Mouse (Mus musculus) thymus, postnatal 10 days (tissue): ENCODE data around the gene Supt3.

Source experiments
- DNase-seq, 2 experiments: peaks; one replicate each; pipeline ENCODE4 v3.0.0; 2021; ENCODE audit warnings: low spot score in 2 of 2

The Supt3 gene

DNA sequence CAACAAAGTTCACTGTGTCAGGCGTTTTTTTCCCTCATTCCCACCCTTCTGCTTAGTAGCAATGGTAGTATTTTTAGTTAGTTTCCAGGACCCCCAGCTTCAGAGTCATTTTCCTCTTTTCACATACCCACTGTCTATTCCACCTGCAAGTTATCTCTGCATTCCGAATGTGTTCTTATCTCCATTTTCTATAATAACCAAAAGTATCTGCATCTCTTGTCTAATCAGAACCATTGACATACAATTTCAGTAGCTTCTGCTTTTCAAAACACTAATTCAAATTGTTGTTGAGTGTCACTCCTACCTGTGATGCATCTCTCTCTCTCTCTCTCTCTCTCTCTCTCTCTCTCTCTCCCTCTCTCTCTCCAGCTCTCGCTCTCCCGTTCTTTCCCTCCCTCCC is 3.4 kb downstream of the Supt3 start:
- no peak for DNase-seq

DNA sequence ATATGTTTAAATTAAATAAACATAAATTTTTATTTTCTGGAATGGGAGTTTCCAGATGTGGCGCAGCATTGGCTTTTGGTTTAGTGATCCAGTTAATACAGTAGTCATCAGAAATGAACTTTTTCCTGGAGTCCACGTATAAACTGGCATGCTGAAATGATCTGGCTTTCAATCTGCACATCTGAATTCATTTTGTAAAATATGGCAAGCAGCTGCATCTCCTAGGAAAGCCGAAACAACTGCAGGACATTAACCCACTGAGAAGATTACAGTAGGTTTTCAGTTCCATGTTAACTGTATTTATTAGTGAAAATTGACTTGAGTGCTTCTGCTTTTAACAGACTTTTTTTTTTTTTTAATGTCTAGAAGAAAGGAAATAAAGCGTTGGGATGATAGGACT is 5.4 kb downstream of the Supt3 start:
- DNase-seq: no peak

DNA sequence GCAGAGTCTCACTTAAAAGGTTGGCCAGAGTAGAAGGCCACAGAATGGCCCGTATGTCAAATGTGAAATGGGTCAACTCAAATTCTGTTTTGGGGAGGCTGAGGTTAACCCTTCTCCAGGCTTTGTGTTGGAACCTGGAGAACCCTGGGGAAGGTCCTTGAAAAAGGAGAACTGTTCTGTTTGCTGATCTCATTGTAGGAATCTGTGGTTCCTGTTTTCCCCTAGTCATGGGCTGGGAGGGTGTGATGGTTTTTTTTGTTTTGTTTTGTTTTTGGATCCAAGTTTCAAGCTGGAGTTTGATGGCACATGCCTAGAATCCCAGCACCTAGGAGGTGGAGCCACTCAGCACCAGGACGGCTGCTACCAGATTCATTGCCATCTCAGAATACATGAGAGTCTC is 6.2 kb downstream of the Supt3 start:
- DNase-seq: no peak

DNA sequence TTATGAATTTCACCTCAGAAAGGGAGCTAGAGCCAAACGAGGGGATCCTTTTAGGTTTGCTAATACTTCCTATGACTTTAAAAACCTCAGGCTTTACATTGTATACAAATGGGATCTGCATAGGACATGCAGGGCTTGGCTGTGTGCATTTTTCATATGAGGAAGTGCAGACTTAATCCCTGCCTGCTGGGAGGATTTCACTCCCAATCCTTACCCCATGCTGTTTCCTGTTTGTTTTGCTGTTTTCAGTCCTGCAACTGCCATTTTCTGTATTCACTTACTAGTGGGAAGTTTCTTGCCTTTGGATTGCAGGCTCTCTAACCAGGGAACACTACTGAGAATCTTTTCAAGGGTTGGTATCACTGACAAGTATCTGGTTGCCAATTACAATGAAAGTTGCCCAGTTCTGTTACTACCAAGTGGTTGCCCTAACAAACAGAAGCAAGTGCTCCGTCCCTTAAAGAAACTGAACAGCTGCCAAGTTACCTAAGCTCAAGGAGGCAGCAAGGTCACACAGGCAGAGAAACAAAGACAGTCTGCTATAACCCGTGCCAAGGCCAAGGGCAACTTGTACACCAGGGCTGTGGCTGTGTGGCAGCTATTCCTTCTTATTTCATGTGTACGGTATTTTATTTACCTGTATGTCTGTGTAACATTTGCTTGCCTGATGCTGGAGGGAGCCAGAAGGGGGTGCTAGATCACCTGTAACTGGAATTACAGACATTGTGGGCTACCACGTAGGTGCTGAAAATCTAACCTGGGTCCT is 12.2 kb downstream of the Supt3 start:
- DNase-seq: no peak

DNA sequence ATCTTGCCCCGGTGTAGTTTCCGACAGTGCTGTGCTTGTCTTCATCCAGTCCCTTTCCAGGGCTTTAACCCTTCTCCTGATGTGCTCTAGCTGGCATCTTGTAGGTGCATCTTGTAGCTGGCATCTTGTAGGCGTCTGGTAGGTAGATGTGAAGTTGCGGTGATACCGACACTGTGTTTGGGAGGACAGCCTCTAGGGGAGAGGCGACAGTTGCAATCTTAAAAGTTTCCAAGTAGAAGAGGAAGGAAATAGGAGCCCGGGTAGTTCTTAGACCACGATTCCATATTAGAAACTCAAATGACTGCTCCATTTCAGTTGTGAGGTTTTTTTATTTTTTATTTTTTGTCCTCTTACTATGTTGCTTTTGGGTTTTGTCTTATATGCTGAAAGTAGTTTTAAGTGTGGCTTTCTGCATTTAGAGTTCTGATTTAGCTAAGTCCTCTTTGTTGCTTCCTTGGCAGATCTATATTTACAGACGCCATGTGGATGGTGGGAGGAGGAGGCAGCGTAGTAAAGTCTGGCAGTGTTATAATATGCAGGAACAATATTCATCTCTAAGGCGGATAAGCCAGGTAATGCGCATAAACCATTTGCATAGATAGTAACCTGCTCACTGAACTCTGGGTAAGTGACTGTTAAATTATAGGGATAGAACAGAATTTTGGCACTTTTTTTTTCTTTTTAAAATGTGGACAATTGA is 15.4 kb downstream of the Supt3 start:
- DNase-seq: no peak

DNA sequence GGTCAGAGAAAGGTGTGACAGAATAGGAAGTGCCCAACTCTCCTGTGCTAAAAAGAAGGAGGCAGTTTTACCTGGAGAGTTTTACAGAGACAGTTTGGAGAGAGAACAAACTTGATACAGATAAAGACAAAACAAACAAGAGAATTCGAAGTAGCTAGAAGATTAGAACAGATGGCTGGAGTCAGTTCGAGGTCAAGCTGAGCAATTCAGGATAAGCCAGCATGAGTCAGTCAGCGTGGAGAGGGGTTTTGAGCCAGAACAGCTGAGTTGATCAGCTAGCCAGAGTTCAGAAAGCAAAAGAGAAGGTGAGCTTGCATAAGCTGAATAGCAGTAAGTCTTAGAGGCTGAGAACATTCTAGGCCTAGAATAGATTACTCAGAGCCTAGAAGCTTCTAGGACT is 20.4 kb downstream of the Supt3 start:
- DNase-seq: no peak

DNA sequence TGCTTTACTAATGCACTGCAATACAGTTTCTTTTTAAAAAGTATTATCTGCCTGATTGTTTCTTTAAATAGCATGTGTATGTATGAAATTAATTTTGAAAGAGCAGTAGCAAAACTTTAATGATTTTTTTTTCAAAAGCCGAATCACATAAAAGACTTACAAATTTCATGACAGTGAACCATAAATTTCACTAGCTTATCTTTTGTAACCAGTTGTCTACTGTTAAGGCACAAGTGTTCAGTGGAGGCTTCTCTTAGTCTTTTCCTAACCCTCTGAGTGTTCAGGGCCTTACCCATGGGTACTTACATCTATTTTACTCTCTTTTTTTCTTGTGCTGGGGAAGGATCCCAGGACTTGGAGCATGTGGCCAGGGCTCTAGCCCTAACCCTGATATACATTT is 30.1 kb downstream of the Supt3 start:
- DNase-seq: no peak

DNA sequence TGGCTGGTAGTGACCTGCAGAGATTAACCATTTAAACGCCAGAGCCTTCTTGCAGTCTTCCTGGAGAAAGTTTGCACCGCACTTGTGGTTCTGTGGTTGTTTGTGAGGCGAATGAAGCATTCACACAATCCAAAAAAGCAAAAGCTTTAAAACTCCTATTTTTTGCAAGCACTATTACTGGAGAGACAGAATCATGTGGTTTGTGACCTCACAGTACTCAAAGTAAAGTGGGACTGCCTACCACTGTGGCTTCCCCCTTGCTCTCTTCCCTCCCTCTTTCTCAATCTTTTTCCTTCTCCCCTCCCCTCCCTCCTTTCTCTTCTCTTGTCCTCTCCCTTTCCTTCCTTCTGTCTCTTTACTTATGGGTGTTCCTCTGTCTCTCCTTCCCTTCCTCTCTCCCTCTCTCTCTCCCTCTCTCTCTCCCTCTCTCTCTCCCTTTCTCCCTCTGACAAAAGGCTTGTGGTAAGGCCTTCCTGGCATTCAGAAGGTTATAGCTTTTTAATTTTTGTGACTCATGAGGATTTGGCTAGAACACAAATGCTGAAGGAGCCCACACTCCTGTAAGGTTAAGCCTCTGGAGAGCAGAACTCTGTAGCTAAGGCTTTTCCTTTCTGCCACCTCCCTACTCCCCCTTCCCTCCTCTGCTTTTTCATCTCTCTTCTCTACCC is 37.7 kb downstream of the Supt3 start, which contains the start of gene Runx2:
TSS of gene Runx2 (minus strand) at position 290 of the 668 bp plus-strand sequence.
- no peak for DNase-seq

DNA sequence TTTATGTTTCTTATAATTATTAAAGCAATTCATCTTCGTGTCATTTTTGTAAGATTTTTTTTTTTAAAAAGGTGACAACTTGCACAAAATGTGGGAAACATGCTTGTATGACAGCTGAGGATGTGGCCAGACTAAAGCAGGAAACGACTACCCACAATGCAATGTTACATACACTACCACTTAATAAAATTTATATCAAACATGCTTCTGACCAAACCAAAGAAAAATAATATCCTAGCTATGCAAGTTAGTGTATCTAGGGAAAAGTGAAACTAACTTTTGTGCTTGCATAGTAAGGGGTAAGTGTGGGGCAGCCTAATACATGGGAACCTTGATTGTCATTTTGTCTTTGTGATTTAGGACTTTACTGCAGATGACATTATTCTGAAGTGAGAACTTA is 41.9 kb downstream of the Supt3 start:
- no peak for DNase-seq

DNA sequence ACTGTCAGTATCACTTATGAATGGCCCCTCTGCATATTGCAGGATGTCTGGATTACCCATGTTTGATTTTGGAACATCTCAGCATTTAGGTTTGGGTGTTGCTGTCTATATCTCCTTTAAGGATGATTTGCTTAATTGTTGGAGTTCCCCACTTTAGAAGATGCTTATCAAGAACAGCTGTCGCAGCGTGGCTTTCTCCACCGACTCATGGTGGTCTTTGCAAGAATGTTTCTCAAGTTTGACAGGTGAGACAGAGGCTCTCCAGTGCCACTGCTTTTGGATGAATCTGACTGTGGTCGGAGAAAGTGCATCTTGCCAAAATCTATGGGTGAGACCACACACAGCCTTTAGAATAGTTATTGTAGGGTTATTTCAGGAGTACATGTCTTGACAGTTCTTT is 42.9 kb downstream of the Supt3 start:
- no peak for DNase-seq

DNA sequence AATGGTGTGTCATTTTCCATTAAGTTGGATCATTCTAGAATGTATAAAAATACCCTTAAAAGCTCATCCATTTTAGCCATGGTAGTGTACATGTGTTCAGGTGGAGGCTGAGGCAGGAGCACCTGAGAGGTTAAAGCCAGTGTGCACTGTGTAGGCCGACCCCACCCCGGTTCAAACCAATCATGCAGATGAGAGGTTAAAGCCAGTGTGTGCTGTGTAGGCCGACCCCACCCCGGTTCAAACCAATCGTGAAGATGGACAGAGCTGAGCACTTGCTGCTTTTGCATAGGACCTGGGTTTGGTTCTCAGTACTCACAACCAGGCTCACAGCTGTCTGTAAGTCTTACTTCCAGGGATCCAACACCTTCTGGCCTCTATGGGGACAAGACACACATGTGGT is 45.0 kb downstream of the Supt3 start:
- no peak for DNase-seq

DNA sequence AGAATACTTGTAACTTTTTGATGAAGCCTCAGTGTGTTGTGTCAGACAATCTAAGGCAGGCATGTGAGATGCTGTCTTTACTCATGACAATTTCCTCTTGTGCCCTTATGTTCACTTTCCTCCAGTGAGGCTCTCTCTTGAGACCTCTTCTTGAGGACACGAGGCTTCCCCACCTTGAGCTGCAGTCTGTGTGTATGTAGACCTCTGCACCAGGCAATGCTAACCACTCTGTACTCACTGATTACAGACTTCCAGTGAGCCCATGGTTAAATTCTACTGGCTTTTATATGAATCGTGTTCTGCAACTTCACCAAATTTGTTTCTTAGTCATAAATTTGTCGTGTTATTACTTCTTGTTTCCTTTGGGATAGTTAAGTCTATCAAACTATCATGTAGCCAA is 50.2 kb downstream of the Supt3 start:
- DNase-seq: no peak

DNA sequence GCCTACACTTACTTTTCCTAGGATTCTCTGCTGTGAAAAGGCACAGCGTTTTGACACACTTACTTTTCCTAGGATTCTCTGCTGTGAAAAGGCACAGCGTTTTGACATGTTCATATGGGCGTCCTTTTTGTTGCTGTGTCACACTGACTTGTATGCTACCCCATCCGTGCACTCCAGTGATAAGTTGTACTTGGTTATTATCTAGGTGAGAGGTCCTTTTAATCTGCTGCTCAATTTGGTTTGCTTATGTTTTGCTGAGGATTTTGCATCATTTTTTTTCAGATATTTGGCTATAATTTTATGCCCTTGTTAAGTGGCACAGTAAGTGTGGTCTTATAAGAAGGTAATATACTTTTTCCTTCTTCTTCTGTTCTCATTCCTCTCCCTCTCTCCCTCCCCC is 51.0 kb downstream of the Supt3 start:
- DNase-seq: no peak

DNA sequence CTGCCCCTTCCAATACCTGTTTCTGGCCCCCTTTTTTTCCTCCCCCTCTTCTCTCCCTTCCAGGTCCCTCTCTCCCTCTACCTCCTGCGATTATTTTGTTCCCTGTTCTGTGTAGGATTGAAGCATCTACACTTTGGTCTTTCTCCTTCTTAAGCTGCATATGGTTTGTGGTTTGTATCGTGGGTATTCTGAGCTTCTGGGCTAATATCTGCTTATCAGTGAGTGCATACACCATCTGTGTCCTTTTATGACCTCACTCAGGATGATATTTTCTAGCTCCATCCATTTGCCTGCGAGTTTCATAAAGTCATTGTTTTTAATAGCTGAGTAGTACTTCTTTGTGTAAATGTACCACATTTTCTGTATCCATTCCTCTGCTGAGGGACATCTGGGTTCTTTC is 52.6 kb downstream of the Supt3 start:
- DNase-seq: no peak

DNA sequence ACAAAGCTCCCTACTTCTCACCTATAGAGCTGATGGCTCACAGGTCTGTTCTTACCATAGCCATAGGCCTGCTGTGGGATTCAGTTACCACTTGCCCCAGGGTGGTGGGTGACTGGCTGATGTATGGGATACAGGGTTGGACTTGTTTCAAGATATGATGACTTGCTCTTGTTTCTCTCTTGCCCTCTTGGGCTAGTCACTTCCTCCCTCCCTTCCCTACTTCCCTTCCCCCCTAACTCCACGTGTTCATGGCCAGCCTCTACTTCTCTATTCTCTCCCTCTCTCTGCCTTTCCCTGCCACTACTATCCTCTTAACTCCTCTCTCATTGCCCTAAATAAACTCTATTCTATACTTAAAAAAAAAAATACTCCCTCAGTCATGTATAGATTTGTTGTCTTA is 54.2 kb downstream of the Supt3 start:
- DNase-seq: no peak

DNA sequence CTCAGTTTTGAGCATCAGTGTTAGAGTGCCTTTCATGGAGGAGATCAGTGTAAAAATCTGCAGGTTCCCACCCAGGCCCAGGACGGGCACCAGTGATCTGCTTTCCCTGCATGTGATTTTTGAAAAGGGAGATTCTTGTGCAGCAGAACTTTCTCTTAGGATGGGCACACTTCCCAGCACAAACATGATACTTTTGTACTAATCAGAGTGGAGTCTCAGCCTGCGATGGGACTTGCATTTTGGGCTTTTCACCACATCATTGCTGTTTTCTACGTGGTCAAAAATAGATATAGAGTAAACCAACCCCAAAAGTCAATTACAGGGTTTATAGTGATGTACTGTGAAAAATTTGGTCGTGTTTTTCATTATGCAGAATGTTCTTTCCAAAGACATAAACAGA is 65.2 kb downstream of the Supt3 start:
- DNase-seq: no peak

DNA sequence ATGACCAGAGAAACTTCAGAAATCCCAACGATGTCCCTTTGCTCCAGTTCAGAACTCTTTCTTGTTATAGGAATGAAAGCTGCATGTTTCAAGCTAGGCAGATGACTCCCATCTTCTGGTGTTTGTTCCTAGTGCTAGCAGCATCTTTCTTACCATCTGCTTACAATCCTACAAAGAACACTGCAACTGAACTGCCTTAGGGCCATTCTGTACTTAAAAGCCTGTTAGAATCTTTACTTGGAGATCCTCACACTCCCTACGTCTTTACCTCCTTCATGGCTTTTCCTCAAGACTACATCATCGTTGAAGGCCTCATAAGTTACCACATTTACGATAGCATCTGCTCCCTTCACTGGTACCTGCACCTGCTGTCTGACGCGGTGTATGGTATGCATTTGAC is 86.2 kb downstream of the Supt3 start:
- no peak for DNase-seq

DNA sequence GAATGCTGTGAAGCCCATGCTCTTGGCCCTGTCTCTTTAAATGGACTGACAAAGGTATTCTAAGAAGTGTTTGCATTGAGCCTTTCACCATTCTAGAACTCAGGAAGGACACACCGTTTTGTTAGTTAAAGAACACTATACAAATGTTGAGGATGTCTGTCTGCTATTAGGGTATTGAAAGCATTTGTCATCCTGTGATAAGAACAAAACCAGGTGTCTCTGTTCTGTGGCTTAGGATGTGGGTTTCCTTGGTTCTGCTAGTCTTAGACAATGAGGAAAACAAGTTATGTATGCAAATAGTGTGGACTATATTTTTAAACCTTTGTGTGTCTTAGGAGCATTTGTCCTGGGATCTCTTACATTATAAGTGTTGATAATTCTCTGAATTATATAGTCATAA is 116.6 kb downstream of the Supt3 start:
- DNase-seq: no peak

DNA sequence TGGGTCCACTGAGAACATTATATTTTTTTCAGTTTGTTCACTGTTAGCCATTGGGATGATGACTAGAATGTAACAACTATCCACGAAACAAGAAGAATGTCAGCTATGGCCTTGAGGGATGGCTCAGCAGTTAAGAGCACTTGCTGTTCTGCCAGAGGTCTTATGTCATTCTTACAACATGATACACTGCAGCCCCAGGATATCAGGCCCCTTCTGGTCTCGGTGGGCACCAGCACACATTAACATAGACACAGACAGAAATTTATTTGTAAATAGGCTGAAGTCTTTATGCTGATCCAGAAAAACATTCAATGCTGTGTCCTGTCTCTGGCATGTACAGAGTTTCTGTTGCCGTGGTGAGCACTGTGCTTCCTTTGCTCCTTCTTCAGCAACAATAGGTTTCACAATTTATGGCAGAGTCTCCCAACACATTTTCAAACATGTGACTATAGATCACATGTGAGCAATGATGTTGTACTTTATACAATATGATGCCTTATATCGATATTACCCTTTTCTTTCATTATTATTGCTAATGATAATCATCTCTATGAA is 166.7 kb downstream of the Supt3 start:
- no peak for DNase-seq

DNA sequence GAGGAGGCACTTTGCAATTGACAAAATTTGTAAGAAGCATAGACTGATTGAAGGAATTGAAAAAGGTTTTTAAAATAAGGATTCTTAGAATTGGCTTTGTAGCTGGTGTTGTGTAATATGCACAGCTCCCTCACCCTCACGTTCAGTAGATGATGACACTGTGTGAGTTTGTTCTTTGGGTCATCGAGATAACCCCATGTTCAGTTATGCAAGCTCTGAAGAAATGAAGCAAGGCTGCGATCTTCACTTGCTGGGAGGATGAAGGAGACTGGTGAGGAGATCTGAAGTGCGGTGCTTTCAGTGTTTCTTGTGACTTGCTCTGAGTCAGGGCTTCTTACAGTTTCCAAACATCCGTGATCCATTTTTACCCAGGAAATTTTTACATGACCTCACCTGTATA is 168.4 kb downstream of the Supt3 start:
- no peak for DNase-seq

DNA sequence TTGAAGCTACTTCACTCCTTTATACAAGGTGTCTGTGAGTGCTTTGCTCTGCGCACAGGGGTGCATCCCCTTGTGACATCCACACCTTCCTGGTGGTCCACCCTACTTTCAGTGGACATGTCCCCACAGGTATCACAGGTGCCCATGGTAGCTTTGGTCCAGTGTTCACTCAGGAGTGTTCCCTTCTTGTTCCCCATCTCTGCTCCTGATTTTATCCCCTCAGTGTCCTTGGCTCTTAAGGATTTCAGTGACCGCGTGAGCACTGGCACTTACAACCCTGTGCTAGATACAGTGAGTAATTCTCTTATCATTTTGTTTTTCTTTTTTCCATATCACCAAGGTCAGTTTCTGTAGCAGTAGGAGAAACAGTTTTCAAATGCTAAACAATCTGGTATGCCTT is 171.4 kb downstream of the Supt3 start:
- no peak for DNase-seq

DNA sequence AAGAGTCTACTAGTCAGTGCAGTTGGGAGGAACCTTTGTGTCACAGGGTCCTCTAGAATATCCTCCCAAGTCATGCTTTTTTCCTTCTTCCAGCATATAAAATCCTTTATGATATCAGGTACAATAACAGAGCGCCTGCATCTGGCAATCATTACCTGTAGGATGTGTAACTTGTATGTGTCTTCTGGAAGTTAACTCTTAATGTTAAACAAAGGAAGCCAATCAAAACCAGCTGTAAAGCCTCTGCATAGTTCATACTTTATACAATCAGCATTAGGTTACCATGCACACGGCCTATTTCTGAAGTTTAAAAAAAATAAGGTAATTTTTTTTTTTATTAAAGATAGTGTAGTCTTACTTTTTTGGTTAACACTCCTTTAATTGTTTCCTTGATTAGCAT is 179.7 kb downstream of the Supt3 start:
- no peak for DNase-seq
